Mouse (Mus musculus) neural tube, embryonic 10.5 days (tissue): ENCODE results near the gene Bahcc1.

Experiments
- DNase-seq: peaks from one replicate; pipeline ENCODE4 v3.0.0-alpha.2; 2017; ENCODE audit warnings: low spot score; ENCODE audit errors: extremely low spot score

The Bahcc1 gene

GRCm38 (mm10) chr11:120232230-120233097, at the start of gene Bahcc1:
Gene Bahcc1 (plus strand): TSS chr11:120232947.
- peak; percentile 100 for DNase-seq

- DNase-seq, result no peak
Observed at GRCm38 (mm10) chr11:120183180-120183579, 49.6 kb upstream of the Bahcc1 start.

GRCm38 (mm10) chr11:120183708-120184107, 49.0 kb upstream of the Bahcc1 start:
- DNase-seq, result no peak

- peak; percentile 70 for DNase-seq
Observed at GRCm38 (mm10) chr11:120184371-120185315, 48.1 kb upstream of the Bahcc1 start.

- DNase-seq, result peak; percentile 80
Observed at GRCm38 (mm10) chr11:120185316-120186141, 47.2 kb upstream of the Bahcc1 start.

- DNase-seq, result peak; percentile 43
Observed at GRCm38 (mm10) chr11:120186145-120186740, 46.5 kb upstream of the Bahcc1 start.

- peak; percentile 82 for DNase-seq
Observed at GRCm38 (mm10) chr11:120186821-120187235, 45.9 kb upstream of the Bahcc1 start.

- peak; percentile 83 for DNase-seq
Observed at GRCm38 (mm10) chr11:120187236-120188101, 45.3 kb upstream of the Bahcc1 start.

GRCm38 (mm10) chr11:120188102-120188480, 44.7 kb upstream of the Bahcc1 start:
- DNase-seq, result peak; percentile 73

GRCm38 (mm10) chr11:120188481-120189441, 44.0 kb upstream of the Bahcc1 start:
- DNase-seq, result peak; percentile 79

GRCm38 (mm10) chr11:120189459-120190312, 43.1 kb upstream of the Bahcc1 start:
- peak; percentile 98 for DNase-seq

- DNase-seq, result no peak
Observed at GRCm38 (mm10) chr11:120190526-120191412, 42.0 kb upstream of the Bahcc1 start.

- DNase-seq, result no peak
Observed at GRCm38 (mm10) chr11:120198831-120199230, 33.9 kb upstream of the Bahcc1 start.

- no peak for DNase-seq
Observed at GRCm38 (mm10) chr11:120199766-120200165, 33.0 kb upstream of the Bahcc1 start.

- no peak for DNase-seq
Observed at GRCm38 (mm10) chr11:120200621-120201020, 32.1 kb upstream of the Bahcc1 start.

- DNase-seq, result no peak
Observed at GRCm38 (mm10) chr11:120204200-120204599, 28.5 kb upstream of the Bahcc1 start.
